Mouse (Mus musculus) thymus, postnatal 14 days (tissue): ENCODE measurements at regions not wholly inside any gene's neighbourhood (a gene's known extent, or its start where the extent isn't known, plus 50 kb on each side); places are given as distances from the start of the nearest gene placed in this dataset.

Experiments used
- DNase-seq: peaks from one replicate; pipeline ENCODE4 v3.0.0; 2021

DNA sequence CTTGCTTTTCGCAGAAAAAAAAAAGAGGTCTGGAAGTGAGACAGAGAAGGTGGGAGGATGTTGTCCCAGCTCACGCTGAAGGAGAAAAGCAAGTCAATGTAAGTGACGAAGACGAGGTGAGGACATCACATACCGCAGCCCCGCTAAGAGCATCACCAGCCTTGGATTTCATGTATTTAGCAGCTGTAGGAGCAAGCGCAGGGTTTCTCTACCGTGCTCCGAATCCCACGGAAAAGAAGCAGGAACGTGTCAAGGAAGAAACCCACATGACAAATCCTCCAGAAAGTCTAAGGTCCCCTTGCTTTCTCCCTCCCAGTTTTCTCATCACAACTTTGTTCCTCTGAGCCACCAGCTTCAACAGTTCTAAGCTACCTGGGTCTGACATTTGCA, 174.3 kb upstream of the Lef1 start:
- peak; percentile 45 for DNase-seq

DNA sequence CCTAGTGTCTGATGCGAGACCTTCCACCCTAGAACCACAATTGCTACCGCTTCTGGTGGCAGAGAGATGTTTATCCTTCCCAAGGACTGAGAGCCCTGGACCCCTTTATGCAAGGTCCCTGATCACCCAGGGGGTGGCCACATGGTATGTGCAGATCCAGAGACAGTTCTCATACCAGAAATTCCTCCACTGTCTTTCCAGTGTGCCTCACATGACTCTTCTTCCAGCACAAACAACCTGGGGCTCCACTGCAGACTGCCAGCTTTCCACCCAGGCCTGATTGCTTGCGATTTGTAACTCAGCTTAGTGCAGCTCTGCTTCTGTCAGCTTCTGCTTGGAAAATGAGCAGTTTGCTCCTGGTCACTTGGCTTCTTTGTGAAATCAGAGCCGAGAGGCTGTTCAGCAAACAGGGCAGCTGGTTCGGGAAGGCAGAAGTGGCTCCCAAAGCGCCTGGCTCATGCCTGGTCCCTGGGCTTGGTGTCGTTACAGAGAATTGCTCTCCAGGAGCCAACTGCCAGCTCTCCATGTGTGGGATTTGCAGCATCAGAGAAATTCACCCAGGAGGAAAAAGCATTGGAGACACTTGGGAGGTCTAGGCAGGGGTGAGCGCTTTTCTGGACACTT, 174.9 kb upstream of the Lef1 start:
- DNase-seq, result peak; percentile 49

DNA sequence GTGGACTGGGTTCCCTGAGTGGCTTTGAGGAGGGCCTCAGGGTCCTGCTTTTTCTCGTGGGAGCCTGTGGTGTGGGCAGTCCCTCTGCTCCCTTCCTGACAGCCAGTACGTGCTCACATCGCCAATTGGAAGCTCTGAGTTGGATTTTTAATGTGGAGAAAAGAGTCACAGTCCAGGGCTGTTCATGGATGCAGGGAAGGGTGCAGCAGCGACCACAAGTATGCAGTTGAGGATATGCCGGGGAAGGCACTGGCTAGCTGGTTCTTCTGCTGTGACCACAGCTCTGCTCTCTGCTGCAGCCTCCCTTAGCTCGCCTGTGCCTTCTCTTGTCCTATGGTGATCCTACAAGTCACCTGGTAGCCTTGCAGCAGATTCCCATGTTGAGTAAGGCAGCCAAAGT, 177.5 kb upstream of the Lef1 start:
- DNase-seq, result no peak

DNA sequence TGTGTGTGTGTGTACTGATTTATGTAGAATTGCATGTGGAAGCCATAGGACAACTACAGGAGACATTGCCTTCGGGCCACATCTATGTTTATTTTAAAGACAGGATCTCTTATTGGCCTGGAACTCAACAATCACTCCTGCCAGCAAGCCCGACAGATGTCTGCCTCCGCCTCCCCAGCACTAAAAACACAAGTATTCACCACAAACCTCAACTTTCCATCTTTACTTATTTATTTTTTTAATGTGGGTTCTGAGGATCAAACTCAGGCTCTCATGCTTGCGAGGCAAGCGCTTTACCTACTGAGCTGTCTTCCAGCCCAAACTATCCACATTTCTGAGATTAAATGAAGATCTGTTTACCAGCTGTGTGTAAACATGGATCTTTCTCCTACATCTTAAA, 178.0 kb upstream of the Lef1 start:
- DNase-seq, result peak; percentile 48

DNA sequence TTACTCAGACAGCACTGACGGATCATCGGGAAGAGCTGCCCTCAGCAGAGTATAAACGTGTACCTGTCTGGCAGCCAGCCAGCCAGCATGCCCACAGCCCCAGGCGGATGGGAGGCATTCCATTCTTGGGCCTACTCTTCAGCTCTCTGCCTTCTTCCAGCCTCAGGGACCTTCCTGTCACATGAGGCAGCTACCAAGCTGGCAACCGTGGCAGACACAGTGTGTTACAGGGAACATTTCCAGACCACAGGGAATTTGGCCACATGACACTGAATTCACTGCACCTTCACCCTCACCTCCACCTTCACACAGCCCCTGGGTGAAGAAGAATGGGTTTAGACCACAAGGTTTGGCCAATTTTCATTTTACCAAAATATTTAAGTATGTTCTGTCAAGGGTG, 185.3 kb upstream of the Lef1 start:
- DNase-seq, result no peak

DNA sequence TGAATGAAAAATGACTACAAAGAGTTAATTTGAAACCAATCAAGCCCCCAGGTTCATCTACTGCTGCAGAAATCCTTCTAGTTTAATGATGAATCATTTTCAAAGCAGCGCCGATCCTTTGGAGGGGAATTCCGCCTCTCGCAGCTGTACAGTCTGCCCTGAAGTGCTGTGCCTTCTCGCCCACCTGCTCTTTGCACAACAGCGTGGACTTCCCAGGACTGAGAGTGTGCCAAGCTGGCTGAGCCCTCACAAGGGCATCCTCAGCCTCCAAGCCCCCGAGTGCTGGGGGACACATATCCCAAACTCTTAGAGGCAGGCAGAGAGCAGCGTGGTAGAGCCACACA, 186.7 kb upstream of the Lef1 start:
- no peak for DNase-seq

DNA sequence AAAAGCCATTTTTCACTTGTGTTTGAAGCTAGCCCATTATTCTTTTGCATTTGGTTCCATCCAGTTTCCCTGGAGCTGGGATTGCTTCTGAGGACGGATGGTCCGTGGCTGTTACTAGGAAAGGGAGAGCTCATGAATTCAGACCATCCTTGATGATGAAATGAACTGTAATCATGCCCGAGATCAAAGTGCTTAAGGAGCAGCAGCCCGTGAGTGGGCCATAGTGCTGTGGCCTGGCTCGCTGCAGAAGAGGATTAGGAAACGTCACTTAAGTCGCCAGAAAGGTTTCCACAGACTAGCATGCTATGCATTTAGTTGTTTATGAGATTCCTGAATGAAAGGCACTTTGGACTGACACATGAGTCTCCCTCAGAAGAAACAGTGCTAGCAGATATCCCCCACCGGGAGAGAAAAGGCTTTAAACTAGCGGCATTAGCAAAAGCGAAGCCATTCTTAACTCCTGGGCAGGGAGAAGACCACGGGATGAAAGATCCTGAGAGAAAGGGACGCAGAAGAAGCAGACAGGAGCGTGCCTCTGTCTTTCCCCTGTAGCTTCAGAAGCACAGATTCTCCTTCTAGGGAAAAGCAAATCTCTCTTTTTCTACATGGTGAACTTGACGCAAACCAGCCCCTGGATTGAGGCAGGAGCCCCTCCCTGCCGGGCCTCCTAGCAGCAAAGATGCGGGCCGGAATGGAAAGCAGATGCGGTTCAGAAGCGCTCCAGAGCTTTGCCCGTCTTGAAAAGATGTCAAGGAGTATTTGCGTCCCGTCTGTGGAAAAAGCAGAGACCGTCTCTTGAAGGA, 187.3 kb upstream of the Lef1 start:
- DNase-seq, result no peak

DNA sequence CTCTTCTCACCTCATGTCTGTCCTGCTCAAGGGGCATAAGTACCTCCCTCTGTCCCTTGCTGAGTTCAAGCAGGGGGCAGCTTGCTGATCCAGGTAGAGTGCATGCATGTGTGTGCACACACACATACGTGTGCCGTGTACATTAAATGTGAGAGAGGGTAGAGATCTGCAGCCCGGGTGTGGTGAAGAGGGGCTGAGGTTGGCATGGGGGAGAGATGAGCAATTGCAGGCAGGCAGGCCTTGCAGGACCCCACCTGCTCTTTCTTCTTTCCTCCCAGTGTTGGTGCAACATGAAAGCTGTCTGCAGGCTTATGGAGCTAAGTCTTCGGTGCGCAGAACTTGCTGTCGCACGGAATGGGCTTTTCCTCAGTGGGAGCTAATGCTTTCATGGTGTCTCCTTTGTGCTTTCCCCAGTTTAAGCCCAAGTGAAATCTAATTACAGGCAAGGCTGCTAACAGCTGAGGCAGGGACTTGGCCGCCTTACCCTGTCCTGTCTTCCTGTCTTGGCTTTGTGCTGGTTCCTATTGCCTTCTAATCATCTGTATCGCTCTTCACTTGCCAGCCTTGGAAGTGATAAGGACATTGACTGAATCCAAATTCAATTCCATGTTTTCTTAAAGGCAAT, 188.5 kb upstream of the Lef1 start:
- no peak for DNase-seq

DNA sequence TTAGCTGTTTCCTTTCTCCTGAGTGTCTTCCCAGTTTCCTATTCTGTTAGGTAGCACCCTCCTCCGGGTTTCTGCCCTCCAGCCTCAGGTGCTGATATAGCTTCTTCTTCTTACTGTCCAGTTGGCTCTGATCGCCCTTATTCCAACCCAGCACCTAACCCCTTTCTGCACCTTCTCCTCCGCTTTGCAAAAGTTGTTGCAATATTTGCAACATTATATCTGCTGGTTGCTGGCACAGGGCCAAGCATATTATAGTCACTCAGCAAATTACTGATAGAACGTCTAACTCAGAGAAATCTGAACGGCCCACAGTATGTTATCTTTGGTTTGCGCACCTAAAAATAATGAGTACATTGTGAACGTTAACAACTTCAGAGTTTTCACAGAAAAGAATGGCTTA, 183.6 kb upstream of the Rpl34 start:
- no peak for DNase-seq

DNA sequence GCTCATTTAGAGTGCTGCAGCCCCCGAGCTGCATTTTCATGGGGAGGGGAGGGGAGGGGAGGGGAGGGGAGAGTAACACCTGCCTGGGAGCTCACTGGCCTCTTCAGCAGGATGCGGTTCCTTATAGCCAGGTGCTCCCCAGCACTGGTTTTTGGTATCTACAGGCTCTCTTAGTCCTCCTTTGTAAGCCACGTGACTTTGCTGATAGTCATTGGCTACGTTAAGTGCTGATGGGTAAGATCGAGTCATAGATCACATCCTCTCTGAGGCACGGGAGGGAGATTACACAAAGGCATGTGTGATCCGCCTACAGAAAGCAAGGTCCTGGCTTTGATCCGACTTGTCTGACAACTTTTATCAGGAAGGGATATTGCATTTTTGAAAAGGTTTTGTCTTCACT, 174.9 kb upstream of the Rpl34 start:
- DNase-seq, result peak; percentile 55

DNA sequence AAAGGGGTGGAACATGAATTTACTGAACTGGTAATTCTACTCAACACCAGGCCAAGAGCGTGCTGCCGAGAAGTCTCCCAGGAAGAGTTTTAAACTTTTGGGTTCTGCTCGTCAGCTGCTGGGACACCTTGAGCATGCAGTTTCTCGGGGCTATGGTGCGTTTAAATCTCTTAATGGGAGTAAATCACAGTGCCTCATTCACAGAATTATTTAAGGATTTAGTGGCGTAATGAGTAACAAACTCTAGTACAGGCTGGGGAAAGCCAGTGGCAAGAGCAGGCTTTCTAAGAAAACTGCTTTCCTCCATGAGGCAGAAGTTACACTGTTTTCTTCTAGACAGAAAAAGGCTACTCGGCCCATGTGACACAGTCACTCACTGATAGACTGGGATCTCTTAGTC, 173.1 kb upstream of the Rpl34 start:
- no peak for DNase-seq

DNA sequence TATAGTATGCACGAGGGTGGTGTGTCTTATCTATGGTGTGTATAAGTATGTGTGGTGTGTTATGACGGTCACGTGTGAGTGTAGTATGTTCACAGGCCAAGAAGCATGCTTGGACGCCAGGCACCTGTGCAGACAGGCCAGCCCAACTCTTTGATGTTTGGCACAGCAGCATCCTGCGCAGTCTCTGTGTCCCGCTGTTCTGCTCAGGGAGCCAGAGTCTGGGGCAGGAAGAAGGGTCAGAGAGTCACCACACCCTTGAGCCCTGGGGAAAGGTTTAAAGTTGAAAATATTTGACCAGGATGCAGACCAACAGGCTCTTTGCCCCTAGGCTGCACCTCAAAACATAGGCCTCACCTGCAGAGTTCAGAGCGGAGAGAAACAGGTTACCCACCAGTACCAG, 172.2 kb upstream of the Rpl34 start:
- DNase-seq, result peak; percentile 42

DNA sequence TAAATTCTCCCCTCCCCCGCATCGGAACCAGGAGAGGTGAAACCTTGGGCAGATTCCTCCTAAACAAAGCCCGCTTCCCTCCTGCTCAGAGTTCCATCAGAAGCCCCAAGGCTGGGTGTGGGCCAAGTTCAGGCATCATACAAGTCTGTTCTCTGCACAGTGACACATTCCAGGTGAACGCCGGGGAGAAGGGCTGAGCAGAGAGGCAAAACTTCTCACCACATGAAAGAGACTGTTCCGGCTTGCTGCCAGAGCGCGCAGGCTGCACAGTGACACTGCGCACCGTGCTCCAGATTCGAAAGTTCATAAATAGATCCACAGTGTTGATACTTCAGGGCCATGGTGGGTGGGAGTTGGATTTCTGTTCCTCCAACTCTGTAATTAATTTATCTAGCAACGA, 171.1 kb upstream of the Rpl34 start:
- peak; percentile 86 for DNase-seq

DNA sequence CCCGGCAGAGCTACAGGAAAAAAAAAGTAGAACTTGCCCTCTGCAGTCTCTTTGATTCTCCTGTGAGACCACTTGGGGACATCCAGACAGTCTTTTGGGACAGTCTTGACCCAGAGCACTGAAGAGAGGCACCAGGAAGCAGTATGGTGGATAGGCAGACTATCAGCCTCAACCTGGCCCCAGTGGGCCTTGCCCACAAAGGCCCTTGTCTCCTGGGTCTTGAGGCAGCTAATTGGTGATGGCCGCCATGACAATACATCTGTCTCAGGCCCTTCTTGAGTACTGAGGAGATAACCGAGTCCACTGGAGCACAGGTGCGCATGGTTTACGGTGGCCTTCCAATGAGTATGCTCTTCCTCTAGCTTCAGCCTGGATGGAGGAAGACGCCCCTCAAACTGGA, 170.6 kb upstream of the Rpl34 start:
- DNase-seq, result peak; percentile 27

DNA sequence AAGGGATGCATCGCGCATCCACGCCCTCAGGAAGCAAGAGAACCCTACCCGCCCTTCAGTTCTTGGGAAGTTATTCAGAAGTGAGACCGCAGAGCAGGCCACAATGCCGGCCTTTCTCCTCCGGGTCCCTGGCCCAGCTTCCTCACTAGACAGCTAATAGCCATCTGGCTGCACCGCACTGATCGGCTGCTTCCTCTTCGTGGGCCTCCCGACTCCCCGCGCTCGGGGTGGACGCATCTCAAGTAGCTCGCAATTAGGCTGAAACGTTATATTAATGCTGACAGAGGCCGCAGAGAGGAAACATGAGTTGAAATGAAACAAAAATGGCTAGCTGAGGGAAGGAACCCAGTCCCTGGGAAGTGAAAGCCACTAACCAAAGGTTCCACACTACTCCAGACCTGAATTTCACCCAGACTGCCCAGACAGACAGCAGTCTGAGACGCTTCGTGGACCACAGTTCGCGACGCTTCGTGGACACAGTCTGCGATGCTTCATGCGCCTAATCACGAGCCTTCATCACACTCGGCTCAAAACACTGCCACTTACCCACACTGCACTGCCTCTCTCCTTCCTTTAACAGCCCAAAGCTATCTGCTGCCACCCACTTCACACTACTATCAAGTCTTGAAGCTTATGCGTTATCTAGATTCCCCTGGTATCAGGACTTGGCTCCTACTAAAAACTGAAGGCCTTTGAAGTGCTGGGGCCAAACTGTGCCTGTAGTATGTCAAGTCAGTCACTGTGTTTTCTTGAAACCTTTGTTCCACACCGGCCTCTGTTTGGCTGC, 170.0 kb upstream of the Rpl34 start:
- DNase-seq, result peak; percentile 46

DNA sequence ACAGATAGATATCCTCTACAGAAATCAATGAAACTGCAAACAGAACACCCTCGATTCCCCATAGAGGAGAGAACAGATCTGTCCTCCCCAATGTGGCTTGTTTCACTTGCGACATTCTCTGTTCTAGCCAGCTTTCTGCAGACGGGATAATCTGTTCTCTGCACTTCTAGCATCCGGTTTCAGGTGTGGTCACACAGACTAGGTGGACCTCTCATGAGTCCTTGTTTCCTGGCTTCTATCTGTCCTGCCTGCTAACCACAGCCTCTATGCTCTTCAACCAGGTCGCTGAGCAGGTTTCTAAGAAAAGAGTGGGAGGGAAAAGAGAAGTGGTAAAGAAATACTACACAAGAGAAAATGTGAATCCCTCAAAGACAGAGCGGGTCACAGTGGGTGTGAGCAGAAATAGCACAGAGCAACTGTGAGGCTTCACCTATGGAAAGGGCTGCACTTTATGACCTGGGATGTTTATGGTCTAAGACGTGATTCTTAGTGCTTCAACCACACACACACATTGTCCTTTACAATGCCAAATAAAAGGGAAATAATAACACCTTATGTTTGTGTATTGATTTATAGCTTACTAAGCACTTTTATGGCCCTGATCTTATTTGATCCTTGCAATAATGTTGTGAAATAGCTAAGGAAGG, 164.1 kb upstream of the Rpl34 start:
- no peak for DNase-seq

DNA sequence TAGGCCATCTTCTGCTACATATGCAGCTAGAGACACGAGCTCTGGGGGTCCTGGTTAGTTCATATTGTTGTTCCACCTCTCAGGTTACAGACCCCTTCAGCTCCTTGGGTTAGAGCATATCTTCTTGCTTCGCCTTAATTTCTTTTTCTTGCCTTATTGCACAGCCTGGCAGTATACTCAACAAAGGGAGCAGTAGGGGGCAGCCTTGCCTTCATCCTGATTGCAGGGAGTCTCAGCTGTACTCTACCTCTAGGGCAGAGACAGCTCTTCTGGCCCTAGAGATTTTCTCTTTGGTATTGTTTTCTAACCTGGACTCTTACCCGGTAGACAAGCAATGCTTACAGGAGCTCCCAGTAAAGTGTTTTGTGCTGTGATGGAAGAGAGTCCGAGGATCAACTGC, 161.1 kb upstream of the Rpl34 start:
- DNase-seq, result peak; percentile 63

DNA sequence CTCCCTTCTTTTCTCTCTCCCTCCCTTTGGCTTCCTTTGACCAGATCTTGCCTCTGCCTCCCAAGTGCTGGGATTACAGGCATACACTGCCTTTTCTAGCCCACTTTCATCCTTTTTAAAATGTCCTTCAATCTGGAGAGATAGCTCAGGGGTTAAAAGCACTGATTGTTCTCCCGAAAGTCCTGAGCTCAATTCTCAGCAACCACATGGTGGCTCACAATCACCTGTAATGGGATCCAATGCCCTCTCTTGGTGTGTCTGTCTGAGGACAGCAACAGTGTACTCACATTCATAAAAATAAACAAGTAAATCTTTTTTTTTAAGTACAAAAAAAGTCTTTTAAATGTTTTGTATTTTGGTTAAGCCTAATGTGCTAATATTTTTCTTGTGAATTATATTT, 158.4 kb upstream of the Rpl34 start:
- peak; percentile 60 for DNase-seq

DNA sequence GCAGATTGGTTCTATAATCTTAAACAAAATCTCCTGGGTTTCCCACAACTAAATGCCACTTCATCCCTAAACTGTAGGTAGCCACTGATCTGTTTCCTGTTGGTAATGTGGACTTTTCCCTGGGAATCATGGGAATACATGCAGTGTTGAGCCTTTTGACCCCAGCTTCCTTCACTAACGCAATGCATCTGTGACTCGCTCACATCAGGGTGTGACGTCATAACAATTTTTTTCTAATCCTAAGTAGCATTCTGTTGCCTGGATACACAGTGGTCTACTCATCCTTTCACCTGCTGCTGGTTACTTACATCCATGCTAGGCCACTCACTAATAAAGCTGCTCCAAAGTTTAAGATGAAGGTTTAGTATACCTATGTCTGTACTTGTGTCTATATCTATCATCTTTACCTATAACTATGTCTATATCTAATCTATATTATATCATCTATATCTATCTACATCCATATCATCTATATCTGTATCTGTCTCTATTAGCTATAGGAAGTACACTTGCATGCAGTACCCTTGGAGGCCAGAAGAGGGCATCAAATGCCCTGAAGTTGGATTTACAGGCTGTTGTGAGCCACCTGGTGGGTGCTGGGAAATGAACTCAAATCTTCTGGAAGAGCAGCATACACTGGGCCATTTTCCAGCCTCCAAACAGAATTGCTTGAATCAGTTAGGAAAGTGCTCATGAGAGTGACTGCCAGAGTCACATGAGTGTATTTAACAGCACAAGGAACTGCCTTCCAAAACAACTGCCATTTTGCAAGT, 157.5 kb upstream of the Rpl34 start:
- DNase-seq, result peak; percentile 69

DNA sequence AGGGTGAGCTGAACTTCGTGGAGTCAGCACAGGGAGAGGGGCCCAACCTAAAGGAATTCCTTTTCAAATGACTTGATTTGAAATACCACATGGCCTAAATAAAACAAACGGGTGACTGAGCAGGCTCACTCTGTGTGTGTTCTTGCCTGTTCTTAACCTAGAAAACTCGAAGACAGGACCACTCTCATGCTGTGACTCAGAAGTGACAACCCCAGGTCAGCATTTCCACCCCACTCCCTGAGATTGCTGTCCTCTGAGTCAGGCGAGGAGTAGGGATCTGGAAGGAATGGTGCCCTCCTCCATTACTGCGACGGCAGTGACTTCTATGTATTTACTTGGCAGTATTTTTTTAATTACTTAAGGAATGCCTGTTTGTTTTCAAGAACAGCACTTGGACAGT, 155.8 kb upstream of the Rpl34 start:
- no peak for DNase-seq

DNA sequence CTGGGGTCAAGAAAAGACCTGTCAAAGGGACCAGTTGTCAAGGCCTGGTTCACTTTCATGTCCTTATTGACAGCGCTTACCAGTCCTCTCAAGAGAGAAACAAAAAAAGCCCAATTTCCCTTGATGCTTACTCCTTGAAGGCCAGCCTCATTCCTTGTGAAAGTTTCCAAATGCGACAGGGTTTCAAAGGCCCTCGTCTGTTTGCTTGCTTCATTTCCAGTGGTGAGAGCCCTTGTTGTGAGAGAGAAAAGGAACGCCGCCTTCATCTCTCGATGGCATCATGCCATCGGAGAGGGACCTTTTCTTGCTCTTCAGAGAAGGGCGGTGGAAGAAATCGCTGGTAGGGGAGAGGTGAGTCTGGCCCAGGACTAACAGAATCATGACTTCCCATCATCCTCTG, 154.2 kb upstream of the Rpl34 start:
- no peak for DNase-seq

DNA sequence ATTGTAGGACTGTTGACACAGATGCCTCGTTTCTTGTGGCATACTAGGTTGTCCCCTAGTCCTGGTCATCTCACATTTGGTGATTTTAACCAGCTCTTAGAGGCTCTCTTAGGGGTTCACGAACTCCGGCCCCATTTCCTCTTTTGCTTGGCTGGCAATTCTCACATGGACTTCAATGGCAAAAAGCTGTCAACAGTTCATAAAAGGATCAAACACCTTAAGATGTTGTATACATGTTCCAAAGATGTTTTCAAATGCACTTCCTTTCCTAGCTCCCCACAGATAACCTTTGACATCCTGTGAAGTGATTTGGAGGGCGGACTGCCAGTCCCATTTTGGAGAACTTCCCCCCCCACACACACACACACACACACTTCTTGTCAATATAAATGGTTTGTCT, 153.7 kb upstream of the Rpl34 start:
- DNase-seq, result no peak
